Mouse (Mus musculus) thymus, postnatal 4 days (tissue): ENCODE measurements at regions not wholly inside any gene's neighbourhood (a gene's known extent, or its start where the extent isn't known, plus 50 kb on each side); places are given as distances from the start of the nearest gene placed in this dataset.

ENCODE experiments used
- DNase-seq: peaks from one replicate; pipeline ENCODE4 v3.0.0; 2021

DNA sequence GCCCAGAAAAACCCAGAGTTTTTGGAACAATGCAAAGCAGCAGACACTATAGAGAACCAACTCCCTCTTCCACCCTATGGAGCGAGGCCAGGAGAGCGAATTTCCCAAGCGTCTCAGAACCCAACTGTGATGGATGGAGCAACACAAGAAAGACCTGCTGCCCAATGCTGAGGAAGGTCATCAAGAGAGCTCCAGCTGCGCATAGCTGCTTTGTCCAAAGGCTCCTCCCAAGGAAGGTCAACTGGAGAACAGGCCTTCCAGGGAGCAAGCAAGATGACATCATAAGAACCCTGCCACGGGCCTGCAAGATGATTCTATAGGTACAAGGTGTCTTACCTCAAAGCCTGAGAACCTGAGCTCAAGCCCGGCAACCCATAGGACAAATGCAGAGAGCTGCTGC lies 104.5 kb upstream of the Lpar1 start:
- no peak for DNase-seq

DNA sequence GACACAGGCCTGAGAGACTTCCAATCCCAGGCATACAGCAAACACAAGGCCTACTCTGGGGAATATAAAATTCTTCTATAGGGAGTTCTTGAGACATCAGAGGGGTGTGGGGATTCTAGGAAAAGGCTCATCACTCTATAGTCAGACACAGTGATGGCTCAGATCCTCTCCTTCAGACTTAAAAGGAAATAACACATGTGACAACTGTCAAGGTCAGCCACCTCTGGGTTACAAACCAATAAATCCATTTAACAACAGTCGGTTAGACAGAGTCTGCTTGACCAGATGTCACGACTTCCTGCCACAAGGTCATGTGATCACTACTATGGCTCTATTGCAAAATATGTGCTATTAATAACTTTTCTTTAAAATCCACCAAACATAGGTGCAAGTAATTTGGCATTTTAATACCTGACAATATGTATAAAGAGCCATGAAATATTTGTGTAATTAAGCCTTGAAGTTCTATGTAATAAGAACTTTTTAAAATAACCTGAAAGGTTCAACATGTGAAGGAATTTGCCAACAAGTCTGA lies 94.1 kb upstream of the Lpar1 start:
- DNase-seq: no peak

DNA sequence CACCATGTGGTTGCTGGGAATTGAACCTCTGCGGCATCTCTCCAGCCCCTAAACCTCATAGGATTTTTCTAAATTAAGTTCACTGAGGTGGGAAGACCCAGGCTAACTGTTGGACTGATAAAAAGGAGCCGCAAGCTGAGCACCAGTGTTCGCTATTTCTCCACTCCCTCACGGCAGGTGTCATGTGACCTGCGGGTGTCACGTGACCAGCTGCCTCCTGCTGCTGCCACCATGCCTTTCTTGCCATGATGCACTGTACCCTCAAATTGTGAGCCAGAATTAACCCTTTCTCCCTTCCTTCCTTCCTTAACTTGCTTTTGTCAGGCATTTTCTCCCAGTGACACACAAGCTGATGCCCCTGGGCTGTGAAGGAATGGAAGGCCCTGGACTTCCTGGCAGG lies 93.1 kb upstream of the Lpar1 start:
- no peak for DNase-seq

DNA sequence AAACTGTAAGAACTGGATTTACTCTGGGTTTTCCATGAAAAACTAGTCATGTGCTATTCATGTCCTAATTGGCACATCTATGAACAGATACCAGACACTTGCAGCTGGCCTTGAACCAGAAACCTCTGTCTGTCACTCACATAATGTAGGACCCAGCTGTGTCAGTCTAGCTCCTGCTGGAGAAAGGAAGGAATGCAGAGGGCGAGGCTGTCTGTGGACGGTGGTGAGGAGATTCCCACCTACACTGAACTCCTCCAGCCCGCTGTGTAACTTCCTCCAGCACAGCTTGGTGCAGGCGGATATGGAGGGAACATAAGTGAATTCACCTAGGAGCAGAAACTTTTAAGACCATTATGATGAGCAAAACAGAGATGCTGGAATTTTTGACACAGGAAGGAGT lies 89.7 kb upstream of the Lpar1 start:
- no peak for DNase-seq

DNA sequence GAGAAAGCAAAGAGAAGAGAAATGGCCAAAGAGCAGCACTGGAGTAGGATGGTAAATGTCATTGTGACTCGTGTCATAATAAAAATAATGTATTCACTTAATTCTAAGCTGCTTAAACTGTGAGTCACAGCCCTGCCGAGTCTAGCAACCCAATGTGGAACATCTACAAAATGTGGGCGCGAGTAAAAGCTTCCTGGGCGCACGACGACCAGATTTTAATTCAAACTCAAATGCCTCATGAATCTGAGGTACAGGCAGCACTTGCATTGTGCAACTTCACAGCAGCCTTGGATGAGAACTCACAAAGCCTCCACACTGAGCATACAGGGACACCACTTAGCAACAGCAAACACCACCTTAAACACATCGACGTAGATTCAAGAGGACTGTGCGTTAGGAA lies 88.5 kb upstream of the Lpar1 start:
- no peak for DNase-seq

DNA sequence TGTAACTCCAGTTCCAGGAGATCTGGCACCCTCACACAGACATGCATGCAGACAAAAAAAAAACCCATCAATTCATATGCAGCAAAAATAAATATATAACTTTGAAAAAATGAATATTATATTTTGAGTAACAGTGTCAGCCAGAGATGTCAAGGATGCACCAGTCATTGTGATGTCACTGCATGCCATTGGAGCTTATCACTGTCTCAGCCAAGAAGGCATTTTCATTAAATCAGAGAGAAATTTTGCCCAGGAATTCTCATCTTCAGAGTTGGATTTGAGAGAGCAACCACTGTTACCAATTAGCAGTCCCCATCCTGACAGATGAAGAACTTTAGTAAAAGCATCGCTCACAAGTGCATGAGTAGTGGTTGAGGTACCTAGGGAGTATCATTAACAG lies 79.0 kb upstream of the Lpar1 start:
- no peak for DNase-seq

DNA sequence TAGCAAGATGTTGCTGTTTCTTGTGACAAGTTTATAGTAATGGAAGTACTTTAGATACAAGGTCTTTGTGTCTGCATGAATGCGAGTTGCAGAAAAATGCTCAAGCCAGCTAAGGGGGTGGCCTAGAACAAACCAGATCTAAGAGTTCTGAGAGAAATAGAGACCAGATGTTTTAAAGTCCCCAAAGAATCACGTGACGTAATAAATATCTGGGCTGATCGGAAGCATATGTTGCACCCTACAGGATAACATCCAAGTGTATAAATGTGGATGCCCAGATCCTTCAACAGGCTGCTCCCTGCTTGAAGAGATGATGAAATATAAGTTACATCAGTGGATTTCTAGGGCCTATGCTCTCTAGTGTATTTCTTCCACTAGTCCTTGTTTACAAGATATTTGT lies 77.7 kb upstream of the Lpar1 start:
- DNase-seq: no peak

DNA sequence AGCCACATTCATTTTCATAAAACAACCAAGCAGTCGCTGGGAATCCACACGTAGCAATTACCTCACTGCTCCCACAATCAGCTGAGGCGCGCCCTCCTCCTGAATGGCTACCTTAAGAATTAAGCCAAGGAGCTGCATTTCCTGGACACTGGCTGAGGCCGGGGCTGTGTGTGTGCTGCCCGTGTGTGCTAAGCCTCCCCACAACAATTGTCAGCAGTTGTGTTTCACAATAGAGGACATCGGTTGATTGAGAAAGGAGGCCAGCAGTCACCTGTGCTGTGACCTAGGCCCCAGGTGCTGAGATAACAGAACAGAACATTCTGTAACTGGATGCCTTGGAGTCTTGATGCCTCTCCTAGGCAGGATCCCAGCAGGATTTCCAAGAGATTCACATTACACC lies 73.3 kb upstream of the Lpar1 start:
- no peak for DNase-seq

DNA sequence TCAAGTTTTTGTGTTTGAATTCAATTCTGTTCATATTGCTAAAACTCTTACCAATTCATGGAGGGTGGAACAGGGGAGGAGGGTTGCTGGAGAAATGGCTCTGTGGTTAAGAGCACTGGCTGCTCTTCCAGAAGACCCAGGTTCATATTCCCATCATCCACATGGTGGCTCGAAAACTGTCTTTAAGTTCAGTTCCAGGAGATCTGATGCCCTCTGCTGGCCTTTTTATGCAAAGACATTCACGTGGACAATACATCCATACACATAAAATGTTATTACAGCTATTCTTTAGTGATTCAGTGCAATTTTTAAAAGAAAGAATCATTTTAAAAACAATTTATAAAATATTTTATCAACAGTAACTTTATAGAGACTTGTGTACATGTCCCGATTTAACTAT lies 70.4 kb upstream of the Lpar1 start:
- DNase-seq: peak; percentile 9

DNA sequence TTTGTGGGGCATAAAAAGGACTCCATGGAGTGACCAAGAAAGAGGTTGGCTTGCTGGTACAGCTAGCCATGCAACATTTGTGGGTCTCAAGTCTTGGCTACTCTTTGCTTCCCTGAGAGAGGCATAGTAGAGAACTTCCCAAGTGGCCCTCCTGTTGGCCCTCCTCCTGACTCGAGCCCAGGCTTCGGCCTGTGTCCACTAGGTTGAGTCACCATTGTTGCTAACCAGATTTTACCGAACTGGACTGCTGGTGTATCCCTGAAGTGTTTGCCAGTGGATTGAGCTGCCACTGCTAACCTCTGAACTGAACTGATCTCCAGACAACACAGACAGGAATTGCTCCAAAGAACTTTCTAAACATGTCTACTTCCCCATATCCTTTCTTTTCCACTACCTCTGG lies 66.9 kb upstream of the Lpar1 start:
- DNase-seq: no peak

DNA sequence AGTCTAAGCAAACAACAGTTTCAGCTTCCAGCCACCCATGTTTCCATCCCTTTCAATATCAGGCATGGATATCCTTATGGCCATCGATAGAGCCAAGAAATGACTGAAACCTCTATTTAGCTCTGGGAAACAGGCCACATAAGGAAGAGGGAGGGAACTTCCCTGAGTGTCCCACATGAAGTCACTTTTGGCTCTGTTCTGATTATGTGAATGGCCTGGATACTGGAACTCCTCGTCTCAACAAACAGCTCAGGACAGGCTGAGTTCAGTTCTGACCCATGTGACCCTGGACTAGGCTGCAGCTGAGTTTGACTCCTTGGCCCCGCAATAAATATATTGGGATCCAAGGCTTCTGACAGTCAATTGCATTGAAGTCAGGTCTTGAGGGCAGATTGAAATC lies 63.6 kb upstream of the Lpar1 start:
- DNase-seq: no peak

DNA sequence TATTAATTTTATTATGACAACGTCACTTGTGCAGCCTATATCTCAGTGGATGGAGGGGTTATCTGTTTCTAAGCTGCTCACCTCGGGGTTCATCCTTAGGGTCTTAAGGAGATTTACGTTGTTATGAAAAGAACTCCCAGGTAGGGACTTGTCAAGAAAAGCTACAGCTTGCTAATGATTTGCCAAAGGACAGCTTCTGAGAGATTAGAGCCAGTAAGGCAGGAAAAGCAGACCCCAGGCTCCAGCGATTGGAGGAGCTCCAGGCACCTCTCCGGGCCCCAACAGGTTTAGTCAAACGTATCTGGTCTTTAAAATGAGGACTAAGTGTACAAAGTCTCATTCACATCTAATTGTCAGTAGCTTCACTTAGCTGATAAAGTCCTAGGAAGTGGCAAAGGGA lies 59.8 kb upstream of the Lpar1 start:
- DNase-seq: no peak

DNA sequence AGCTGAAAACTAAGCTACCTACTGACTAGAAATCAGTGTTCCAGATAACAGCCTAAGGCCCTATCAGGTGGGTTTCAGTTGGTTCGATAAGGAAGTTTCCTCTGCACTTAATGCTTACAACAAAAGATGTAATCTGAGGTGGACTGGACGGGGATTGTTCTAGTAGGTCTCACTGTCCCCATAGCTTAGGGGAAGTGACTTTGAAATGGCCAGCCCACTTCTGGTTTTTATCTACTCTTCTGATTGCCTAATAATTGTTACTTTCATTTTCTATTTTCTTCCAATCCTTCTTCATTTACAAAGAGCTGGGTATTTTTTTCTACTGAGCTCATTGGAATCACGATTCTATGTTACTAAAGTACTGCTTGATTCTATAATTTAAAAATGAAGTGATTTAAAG lies 59.3 kb upstream of the Lpar1 start:
- no peak for DNase-seq

DNA sequence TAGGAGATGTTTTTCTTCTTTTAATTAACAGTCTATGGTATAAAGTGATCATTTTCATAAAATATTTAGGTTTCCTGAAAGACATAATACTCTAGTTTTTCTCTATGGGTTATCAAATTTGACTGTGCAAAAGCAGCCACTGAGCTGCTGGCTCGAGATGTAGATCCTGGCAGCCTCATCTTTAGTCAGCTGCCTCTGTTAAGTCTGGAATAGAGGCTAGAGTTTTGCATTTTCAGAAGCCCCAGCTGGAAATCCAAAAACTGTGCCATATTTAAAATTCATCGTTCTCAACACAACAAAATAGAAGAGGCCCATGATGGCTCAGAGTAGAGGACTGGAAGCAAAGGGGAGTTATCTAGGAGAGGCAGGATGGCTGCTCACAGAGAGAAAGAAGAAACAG lies 53.8 kb upstream of the Lpar1 start:
- no peak for DNase-seq

DNA sequence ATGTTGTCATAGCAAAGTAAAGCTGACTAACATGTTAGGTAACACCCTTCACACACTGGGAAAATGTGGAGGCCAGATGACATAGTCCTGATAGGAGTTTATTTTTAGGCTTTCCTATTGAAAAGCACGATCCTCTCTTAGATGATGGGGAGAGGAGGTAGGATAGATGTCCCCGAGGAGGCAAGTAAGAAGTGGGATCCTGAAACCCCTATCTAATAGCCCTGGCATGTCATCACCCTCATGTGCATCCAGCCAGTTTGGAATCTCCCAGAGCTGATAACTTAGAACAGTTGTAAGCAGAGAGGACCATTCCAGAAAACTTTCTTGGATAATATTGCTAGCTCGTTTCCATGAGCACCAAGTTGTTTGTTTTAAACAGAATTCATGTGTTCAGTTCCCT lies 52.2 kb upstream of the Lpar1 start:
- no peak for DNase-seq
